Mouse (Mus musculus): Measurements from ENCODE around the gene Iqcf4. TPM values are rescaled to one million over a fixed set of nuclear protein-coding genes. Genes with fewer than 3 reads are reported as not detected.

The Iqcf4 gene
- polyA plus RNA-seq (2011; ENCODE audit: insufficient read depth, insufficient read length, low read depth, missing spikeins): not detected in 2 replicates

GRCm38 (mm10) chr9:106570896-106571295 lies at the start of gene Iqcf4:
Gene Iqcf4, minus strand, starts transcription at chr9:106570996.
- H3K4me3 ChIP-seq (ENCODE audit: low read depth, low read length): no peak within 1 kb of the TSS
- no peaks in the 10 kb centered on the region for H3K27me3 ChIP-seq (ENCODE audit: control insufficient read depth, insufficient read depth, low read length, poor library complexity, severe bottlenecking)
- no peaks in the 10 kb centered on the region; the same call in 1 of the 2 replicates for H3K9me3 ChIP-seq (replicated peaks; ENCODE audit: control insufficient read depth, insufficient read depth, low read length, poor library complexity, severe bottlenecking)
- no peak within 1 kb of the TSS for H3K27ac ChIP-seq (ENCODE audit: insufficient read depth, low read length)
- TF ChIP-seq CTCF (IDR thresholded peaks at IDR 0.05; ENCODE audit: low read depth, low read length): no peak
- no peak for TF ChIP-seq EP300 (IDR thresholded peaks at IDR 0.05; ENCODE audit: insufficient read depth, low read depth, low read length)
- no peak for TF ChIP-seq POLR2A (IDR thresholded peaks at IDR 0.05; ENCODE audit: insufficient read depth, low read length)
- H3K9ac ChIP-seq (ENCODE audit: low read depth, poor library complexity, severe bottlenecking): no peak within 1 kb of the TSS
- H3K4me1 ChIP-seq (ENCODE audit: control insufficient read depth, insufficient read depth, low read length): no peaks in the 10 kb centered on the region
- no peaks in the 10 kb centered on the region for H3K36me3 ChIP-seq (ENCODE audit: control insufficient read depth, insufficient read depth, low read length, poor library complexity, severe bottlenecking)

- no peak for TF ChIP-seq POLR2A (IDR thresholded peaks at IDR 0.05; ENCODE audit: insufficient read depth, low read length)
- Histone ChIP-seq H3K4me1 (ENCODE audit: control insufficient read depth, insufficient read depth, low read length) (peaks cover 1% of the 10 kb centered on the region), H3K36me3 (ENCODE audit: control insufficient read depth, insufficient read depth, low read length, poor library complexity, severe bottlenecking) (no peaks in the 10 kb centered on the region), H3K27ac (ENCODE audit: insufficient read depth, low read length) (no peak overlapping the region), H3K27me3 (ENCODE audit: control insufficient read depth, insufficient read depth, low read length, poor library complexity, severe bottlenecking) (no peaks in the 10 kb centered on the region), H3K9ac (ENCODE audit: low read depth, poor library complexity, severe bottlenecking) (no peak overlapping the region), H3K9me3 (replicated peaks; ENCODE audit: control insufficient read depth, insufficient read depth, low read length, poor library complexity, severe bottlenecking) (no peaks in the 10 kb centered on the region; the same call in 1 of the 2 replicates), H3K4me3 (ENCODE audit: low read depth, low read length) (no peak overlapping the region)
Observed at GRCm38 (mm10) chr9:106617496-106617895, 46.7 kb upstream of the Iqcf4 start.

- Histone ChIP-seq H3K4me3 (ENCODE audit: low read depth, low read length) (no peak overlapping the region), H3K36me3 (ENCODE audit: control insufficient read depth, insufficient read depth, low read length, poor library complexity, severe bottlenecking) (no peaks in the 10 kb centered on the region), H3K9me3 (replicated peaks; ENCODE audit: control insufficient read depth, insufficient read depth, low read length, poor library complexity, severe bottlenecking) (no peaks in the 10 kb centered on the region; the same call in 1 of the 2 replicates), H3K27ac (ENCODE audit: insufficient read depth, low read length) (no peak overlapping the region), H3K4me1 (ENCODE audit: control insufficient read depth, insufficient read depth, low read length) (peaks cover 2% of the 10 kb centered on the region), H3K27me3 (ENCODE audit: control insufficient read depth, insufficient read depth, low read length, poor library complexity, severe bottlenecking) (no peaks in the 10 kb centered on the region), H3K9ac (ENCODE audit: low read depth, poor library complexity, severe bottlenecking) (no peak overlapping the region)
- TF ChIP-seq EP300 (IDR thresholded peaks at IDR 0.05; ENCODE audit: insufficient read depth, low read depth, low read length): no peak
- no peak for TF ChIP-seq CTCF (IDR thresholded peaks at IDR 0.05; ENCODE audit: low read depth, low read length)
- no peak for TF ChIP-seq POLR2A (IDR thresholded peaks at IDR 0.05; ENCODE audit: insufficient read depth, low read length)
Observed at GRCm38 (mm10) chr9:106616306-106616705, 45.5 kb upstream of the Iqcf4 start.

DNA sequence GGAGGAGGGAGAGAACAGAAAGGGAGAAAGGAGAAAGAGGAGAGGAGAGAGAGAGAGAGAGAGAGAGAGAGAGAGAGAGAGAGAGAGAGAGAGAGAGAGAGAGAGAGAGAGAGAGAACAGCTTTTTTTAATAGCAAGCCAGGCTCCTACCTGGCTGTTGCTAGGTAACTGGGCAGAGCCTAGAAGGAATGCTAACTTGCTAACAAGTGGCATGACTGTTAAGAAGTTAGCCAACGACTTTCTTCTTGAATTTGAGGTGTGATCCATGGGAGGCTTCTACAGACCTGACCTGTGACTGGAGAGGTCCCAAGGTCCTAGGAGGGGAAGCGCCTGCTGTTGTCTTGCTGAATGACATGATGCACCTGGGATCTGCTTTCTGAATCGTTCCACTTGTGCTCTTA lies 43.8 kb upstream of the Iqcf4 start:
- Histone ChIP-seq H3K27ac (ENCODE audit: insufficient read depth, low read length) (no peak overlapping the region), H3K4me3 (ENCODE audit: low read depth, low read length) (no peak overlapping the region), H3K36me3 (ENCODE audit: control insufficient read depth, insufficient read depth, low read length, poor library complexity, severe bottlenecking) (no peaks in the 10 kb centered on the region), H3K4me1 (ENCODE audit: control insufficient read depth, insufficient read depth, low read length) (peaks cover 2% of the 10 kb centered on the region), H3K9me3 (replicated peaks; ENCODE audit: control insufficient read depth, insufficient read depth, low read length, poor library complexity, severe bottlenecking) (no peaks in the 10 kb centered on the region; the same call in 1 of the 2 replicates), H3K27me3 (ENCODE audit: control insufficient read depth, insufficient read depth, low read length, poor library complexity, severe bottlenecking) (no peaks in the 10 kb centered on the region), H3K9ac (ENCODE audit: low read depth, poor library complexity, severe bottlenecking) (no peak overlapping the region)
- TF ChIP-seq CTCF (IDR thresholded peaks at IDR 0.05; ENCODE audit: low read depth, low read length) (no peak), POLR2A (IDR thresholded peaks at IDR 0.05; ENCODE audit: insufficient read depth, low read length) (no peak), EP300 (IDR thresholded peaks at IDR 0.05; ENCODE audit: insufficient read depth, low read depth, low read length) (no peak)

GRCm38 (mm10) chr9:106613951-106614350 lies 43.2 kb upstream of the Iqcf4 start:
- H3K4me3 ChIP-seq (ENCODE audit: low read depth, low read length): no peak overlapping the region
- peaks cover 2% of the 10 kb centered on the region for H3K4me1 ChIP-seq (ENCODE audit: control insufficient read depth, insufficient read depth, low read length)
- no peaks in the 10 kb centered on the region for H3K27me3 ChIP-seq (ENCODE audit: control insufficient read depth, insufficient read depth, low read length, poor library complexity, severe bottlenecking)
- H3K9me3 ChIP-seq (replicated peaks; ENCODE audit: control insufficient read depth, insufficient read depth, low read length, poor library complexity, severe bottlenecking): no peaks in the 10 kb centered on the region
- no peaks in the 10 kb centered on the region for H3K36me3 ChIP-seq (ENCODE audit: control insufficient read depth, insufficient read depth, low read length, poor library complexity, severe bottlenecking)
- no peak overlapping the region for H3K9ac ChIP-seq (ENCODE audit: low read depth, poor library complexity, severe bottlenecking)
- H3K27ac ChIP-seq (ENCODE audit: insufficient read depth, low read length): no peak overlapping the region
- TF ChIP-seq POLR2A (IDR thresholded peaks at IDR 0.05; ENCODE audit: insufficient read depth, low read length) (no peak), CTCF (IDR thresholded peaks at IDR 0.05; ENCODE audit: low read depth, low read length) (no peak), EP300 (IDR thresholded peaks at IDR 0.05; ENCODE audit: insufficient read depth, low read depth, low read length) (no peak)

- no peaks in the 10 kb centered on the region for H3K27me3 ChIP-seq (ENCODE audit: control insufficient read depth, insufficient read depth, low read length, poor library complexity, severe bottlenecking)
- H3K4me3 ChIP-seq (ENCODE audit: low read depth, low read length): no peak overlapping the region
- no peak overlapping the region for H3K9ac ChIP-seq (ENCODE audit: low read depth, poor library complexity, severe bottlenecking)
- TF ChIP-seq EP300 (IDR thresholded peaks at IDR 0.05; ENCODE audit: insufficient read depth, low read depth, low read length) (no peak), CTCF (IDR thresholded peaks at IDR 0.05; ENCODE audit: low read depth, low read length) (no peak), POLR2A (IDR thresholded peaks at IDR 0.05; ENCODE audit: insufficient read depth, low read length) (no peak)
- H3K27ac ChIP-seq (ENCODE audit: insufficient read depth, low read length): no peak overlapping the region
- H3K36me3 ChIP-seq (ENCODE audit: control insufficient read depth, insufficient read depth, low read length, poor library complexity, severe bottlenecking): no peaks in the 10 kb centered on the region
- peaks cover 2% of the 10 kb centered on the region for H3K4me1 ChIP-seq (ENCODE audit: control insufficient read depth, insufficient read depth, low read length)
- H3K9me3 ChIP-seq (replicated peaks; ENCODE audit: control insufficient read depth, insufficient read depth, low read length, poor library complexity, severe bottlenecking): no peaks in the 10 kb centered on the region
Observed at GRCm38 (mm10) chr9:106610727-106611126, 39.9 kb upstream of the Iqcf4 start.
